Mouse (Mus musculus): ENCODE measurements around the gene Ap2m1.
A peak's percentile ranks its signal among the peaks of the same experiment; 100 is the strongest.
"Not testable (repeated sequence)": the region's sequence is repeated elsewhere in the genome, so short reads cannot be mapped to it uniquely, and the experiment has no call there.

Gene Ap2m1

DNA sequence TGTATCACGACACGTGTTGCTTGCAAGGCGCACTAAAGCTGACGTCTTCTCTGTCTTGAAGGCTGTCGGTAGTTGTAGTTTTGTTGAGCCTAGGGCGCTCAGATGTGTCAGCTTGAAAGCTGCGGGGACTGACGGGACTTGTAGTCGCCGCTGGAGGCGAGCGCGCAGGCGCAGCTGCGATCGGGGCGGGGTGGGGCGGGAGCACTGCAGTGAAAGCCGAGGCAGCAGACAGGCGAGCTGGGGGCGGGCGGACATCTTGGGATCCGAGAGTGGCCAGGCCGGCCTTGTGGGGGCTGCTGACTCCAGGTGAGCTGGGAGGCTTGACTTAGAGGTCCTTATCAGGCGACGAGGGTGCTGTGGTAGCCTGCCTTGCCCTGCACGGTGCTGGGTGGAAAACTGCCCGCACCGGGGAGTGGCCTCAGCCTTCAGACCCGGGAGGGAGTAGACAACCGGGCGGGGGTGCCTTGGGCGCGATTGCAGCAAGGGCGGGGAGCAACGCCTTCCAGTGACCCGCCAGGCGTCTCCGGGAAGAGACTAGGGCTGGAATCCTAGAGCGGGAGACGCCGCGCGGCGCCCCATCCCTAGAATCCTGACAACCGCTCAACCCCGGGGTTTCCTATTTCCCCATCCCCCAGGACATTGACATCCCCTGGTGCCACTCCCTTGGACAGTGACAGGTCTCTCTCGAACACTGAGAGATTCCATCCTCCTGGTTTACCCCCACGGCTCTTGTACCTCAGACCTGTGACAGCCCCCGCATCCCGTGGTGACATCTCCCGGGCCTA lies at the start of gene Ap2m1:
Gene Ap2m1 (plus strand): TSS at position 183 of the 785 bp plus-strand sequence.
- DNase-seq: peak; percentile 95 to 99

DNA sequence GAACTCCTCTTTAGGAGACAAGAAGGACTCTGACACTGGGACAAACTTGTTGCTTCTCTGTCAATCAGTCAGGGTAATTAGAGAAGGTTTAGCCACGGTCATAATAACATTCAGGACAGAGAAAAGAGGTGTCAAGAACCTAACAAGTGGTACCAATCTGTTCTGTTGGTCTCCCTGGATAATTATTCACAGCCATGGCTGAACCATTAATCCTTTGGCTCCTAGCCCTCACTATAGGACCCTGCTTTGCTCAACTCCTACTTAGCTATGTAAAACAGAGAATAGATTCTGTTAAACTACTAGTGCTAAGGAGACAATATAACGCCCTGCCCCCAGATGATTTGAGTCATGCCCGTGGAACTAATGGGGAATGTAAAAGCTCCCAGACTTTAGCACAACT lies 49.2 kb upstream of the Ap2m1 start:
- peak; percentile 59 to 65 for DNase-seq

DNA sequence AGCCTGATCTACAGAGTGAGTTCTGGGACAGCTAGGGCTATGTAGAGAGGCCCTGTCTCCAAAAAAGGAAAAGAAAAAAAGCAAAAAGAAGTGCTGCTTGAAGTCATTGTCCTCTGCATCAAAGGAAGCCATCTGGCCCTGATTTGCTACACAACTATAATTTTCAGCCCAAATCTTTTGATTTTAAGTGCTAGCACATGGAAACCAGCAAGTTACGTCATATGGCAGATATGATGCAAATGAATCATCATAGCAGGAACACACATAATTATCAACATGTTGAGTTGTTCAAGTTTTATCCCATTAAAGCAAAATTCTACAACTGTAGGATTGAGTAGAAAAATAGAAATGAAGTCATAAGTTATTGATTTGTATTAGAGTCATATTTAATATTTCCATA lies 47.1 kb upstream of the Ap2m1 start:
- no peak for DNase-seq

DNA sequence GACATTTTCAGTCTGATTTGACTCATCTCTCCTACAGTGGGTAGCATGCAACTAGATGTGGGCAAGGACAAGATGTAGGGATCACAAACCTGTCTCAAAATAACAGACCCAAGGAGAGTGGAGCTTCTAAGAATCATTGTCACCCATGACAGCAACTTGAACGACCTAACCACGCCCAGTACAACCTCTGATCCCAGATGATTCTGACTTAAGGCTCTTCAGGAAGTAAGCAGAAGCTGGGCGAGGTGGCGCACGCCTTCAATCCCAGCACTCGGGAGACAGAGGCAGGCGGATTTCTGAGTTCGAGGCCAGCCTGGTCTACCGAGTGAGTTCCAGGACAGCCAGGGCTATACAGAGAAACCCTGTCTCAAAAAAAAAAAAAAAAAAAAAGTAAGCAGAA lies 46.5 kb upstream of the Ap2m1 start:
- DNase-seq: not testable (repeated sequence)

DNA sequence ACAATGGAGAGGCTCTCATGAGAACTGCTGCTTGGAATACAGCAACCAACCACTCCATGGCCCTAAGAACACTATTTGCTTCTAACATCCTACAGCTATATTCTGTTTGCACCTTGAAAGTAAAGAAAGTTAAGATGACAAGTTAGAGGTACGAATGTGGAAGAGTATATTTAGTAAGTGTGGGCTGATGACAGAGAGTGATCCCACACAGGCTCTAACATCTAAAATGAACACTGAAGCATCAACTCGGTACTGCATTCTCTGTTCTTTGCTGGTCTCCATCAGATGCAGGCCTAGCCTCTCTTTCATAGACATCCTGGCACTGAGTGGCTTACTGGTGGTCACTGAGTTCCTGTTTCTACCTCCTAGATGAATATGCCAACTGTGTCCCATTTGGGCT lies 46.0 kb upstream of the Ap2m1 start:
- DNase-seq: no peak

DNA sequence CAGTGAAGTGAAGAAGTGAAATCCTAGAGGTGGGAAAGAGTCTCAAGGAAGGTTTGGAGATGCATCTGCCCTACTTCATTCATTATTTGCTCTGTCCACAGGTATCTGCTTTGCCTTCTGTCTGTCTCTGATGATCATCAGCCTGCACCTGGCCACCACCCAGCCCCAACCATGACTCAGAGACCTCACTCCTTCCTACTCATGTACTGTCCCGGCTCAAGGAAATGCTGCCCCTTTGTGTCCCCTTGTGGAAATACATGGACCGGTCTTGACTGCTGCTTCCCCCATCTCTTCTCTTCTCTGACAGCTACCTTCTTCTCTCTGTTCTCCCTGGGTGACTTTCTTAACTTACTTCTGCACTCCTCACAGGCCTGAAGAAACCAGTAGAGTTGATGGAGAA lies 44.7 kb upstream of the Ap2m1 start:
- DNase-seq: peak in 1 of 2 experiments; percentile 38

DNA sequence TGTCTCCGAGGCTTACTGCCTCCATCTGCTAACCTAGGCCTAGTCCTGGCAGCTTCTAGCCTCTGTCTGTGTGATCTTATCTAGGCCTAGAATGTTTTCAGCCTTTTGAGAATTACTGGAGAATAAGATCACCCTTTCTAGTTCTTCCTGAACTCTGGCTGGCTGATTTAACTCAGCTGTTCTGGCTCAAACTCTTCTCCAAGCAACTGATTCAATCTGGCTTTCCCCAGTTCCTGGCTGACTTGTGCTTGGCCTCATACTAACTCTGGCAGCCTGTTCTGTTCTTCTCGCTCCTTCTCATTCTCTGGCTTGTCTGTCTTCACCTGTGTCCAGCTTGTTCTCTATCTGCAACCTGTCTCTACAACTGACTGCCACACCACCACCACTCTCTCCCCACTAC lies 44.0 kb upstream of the Ap2m1 start:
- no peak for DNase-seq

DNA sequence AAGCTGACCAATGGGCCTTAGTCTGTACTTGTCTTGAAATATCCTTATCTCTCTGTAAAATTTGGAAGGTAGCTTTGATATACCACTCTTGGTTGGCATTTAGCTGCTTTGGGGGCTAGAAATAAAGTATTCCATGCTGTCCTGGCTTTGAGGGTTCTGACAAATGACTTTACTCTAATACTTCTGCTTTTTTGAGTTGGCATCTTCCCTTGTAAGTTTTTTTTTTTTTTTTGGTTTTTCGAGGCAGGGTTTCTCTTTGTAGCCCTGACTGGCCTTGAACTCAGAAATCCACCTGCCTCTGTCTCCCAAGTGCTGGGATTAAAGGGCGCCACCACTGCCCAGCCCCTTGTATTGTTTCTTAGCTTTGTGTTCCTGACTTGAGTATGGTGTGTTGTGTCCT lies 41.8 kb upstream of the Ap2m1 start:
- no peak for DNase-seq

DNA sequence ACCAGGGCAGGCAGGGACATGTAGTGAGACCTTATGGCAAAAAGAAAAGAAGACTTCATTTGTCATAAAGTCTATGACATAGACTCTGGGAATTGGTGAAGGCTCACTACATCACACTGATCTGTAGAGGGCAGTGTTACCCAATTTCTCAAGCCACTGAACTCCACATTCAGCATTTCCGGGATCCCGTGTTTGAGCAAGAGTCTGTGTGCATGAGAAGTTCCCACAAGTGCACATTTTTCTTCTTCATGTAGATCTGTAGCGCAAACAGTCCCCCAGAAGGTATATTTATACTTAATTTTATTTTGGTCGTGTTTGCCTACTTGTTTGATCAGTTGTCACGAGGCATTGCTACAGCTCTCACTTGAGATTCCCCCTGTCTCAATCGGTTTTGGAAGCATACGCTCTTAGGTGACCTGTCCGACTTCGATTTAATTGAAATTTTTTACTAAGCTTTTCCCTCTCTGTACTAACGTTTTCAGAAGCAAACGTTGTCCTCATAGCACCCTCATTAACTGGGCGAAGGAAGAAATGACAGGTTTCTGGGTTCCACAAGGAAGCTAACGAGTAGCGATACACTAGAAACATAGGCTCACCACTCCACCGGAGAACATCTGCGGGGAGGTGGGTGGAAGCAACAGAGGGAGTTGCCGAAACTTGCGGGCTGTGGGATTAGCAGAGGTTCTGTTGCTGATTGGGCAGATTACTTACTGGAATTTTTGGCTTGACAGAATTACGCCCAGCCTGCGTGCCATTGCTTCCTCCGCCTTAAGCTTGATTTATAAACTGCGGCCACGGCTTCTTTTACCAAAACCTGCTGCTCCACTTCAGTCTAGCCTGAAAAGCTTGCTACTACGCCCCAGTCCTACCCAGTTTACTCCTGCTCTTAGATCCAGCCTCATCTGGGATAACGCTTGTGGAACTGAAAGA lies 38.3 kb upstream of the Ap2m1 start:
- peak; percentile 71 to 79 for DNase-seq

DNA sequence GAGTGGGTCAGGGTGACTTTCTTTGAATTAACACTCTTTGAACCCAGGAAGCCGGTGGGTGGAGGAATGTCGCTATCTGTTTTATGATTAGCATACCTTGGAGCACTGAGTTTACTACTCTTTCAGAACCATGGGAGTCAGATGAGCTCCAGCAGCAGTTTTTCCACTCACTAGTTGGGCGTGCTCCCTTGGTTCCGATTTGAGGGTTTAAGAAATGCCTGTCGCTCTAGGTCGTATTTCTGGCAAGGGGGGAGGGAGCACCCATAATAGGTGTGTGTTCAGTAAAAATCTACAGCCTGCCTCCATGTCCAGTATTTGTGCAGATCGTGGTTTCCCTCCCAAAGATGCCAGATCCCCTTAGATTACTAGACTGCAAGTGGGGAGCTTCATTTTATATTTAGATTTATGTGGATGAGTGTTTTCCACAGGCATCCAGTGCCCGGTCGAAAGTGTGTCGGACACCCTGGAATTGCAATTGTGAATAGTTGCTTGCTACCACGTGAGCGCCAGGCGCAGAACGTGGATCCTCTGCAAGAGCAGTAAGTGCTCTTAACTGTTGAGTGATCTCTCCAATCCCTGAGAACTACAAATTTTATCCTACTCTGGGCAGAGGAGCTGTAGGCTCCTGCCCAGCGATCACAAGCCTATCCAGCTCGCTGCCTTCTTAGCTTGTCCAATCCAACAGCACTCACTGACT lies 37.1 kb upstream of the Ap2m1 start:
- peak in 1 of 2 experiments; percentile 21 for DNase-seq

DNA sequence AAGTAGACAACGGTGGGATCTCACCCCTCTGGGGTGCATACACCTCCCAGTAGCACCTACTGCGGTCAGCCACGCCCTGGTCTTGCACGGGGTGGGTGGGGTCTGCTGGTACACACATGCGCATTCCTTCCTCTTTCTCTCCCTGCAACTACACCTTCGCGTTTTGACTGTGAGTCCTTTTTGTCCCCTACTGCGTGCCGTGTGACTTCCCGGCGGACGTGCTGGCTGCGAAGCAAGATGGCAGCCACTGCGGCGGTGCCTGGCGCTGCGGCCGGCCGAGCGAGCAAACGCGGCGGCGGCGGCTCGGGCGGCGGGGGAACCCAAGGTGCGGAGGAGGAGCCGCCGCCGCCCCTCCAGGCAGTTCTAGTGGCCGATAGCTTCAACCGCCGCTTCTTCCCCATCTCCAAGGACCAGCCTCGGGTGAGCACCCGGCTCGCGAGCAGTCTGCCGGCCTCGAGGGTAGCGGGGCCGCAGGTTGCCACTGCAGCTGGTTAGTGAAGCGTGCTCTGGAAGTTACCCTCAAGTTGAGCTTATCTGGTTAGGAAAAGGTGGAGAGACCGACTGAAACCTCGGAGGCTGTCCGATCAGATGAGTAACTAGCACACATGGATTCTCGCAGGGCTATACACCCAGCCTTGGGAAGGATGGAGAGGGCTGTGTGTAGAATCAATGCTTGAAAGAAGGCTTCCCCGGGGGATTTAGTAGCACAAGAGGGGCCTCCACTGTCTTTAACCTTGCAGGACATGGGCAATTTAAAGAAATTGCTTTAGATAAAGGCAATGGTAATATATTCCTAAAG lies 36.4 kb upstream of the Ap2m1 start, which contains the start of gene Eif2b5:
Gene Eif2b5 (plus strand): TSS at position 141 of the 799 bp plus-strand sequence.
- peak; percentile 96 to 97 for DNase-seq

DNA sequence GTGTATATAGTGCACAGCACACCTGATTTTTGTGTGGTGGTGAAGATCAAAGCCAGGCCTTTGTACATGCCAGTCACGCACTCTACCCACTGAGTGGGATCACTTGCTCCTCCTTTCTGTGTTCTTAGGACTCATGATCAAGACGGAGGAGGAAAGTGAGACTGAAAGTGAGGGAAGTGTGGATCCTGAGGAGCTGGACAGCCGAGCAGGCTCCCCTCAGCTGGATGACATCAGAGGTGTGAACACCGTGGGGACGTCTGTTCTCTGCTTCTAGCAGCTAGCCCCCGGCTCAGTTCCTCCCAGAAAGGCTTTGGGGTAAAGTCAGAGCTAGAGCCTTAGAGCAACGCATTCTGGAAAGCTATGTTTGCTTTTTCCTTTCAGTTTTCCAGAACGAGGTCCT lies 29.3 kb upstream of the Ap2m1 start:
- DNase-seq: no peak

DNA sequence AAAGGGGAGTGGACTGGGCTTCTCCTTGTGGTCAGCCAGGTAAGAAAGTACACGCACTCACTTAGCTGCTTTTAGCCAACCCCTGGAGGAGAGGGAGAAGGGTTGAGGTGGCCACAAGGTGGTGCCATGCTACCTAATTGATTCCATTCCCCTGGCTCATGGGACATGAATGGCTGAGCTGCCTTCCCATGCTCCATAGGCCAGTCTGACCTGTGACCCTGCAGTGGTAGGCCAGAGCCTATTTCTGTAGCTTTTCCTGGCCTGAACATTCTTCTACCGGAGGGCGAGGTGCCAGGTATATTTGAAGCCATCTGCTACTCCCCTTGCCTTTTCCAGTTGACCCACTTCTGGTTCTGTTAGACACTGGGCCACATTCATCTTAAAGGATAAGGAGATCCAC lies 25.9 kb upstream of the Ap2m1 start:
- DNase-seq: peak; percentile 56 to 77

DNA sequence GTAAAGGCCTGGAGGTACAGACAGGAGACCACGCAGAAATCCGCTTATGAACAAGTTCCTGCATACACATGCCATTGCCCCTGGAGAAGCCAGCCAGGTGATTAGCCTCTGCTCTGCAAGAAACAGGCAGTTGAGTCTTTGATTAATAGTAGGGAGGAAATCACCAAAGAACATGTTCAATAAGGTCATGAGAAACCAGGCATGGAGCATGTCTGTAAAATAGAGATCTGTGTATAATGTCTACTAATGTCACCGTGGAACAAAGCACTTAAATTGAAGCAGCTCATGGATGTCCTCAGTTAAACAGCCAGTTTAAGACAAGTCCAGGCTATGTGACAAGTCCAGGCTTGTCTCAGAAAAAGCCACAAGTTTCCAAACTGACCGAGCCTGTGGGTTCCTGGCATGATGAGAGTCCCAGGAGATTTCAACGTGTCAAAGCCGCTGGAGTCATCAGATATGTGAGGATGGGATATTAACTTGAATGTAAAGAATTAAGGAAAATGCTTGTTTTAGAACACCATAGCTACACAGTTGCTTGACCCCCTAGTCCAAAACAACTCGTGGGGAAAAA lies 23.9 kb upstream of the Ap2m1 start:
- no peak for DNase-seq

DNA sequence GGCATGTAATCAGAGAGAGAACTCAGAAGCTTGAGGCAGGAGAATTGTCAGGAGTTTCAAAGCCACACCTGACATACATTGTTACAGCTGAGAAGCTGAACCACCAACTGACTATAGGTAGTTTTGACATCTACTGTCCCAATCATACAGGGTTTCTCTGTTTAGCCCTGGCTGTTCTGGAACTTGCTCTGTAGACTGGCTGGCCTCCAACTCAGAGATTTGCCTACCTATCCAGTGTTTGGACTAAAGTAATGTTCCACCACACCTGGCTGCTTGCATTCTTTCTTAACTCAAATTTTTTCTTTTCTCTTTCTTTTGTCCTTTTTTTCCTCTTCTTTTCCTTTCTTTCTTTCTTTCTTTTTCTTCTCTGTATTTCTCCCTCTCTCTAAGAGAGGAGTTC lies 19.2 kb upstream of the Ap2m1 start:
- peak; percentile 43 to 65 for DNase-seq

DNA sequence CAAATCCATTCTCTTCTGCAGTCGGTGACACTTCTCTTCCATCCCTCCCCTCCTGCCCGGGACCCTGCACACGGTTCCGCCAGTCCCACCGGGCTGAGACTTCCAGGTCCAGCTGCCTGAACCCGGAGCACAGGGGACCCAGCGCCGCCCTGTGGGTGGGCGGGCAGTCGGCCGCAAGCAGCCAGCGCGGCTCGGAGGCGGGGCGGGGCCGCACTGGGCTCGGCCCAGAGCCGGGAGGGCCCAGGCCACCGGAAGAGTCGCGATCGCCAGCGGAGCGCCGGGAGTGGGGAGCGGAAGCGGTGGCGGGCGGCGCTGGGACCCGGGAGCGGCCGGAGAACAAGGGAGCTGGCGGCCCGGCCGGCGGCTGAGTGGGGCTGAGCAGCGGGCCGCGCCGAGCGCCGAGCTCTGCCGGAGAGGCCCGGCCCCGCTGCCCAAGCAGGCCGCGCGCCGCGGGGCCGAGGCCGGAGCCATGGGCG lies 18.5 kb upstream of the Ap2m1 start, which contains the start of gene Dvl3:
Gene Dvl3 (plus strand): TSS at position 257 of the 476 bp plus-strand sequence.
- peak; percentile 93 to 97 for DNase-seq

DNA sequence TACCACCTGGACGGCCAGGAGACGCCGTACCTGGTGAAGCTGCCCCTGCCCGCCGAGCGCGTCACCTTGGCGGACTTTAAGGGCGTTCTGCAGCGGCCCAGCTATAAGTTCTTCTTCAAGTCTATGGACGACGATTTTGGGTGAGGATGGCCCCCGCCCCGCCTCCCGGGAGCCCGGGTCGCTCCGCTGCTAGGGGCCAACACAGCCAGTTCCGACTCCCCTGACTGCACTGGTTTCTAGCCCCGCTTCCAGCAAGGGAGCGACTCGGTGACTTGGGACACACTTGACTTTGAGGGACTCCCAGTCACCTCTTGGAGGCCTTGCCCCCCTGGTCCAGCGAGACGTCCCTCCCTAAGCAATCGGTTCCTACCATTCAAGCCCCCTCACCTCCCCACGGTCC lies 18.1 kb upstream of the Ap2m1 start:
- DNase-seq: no peak

DNA sequence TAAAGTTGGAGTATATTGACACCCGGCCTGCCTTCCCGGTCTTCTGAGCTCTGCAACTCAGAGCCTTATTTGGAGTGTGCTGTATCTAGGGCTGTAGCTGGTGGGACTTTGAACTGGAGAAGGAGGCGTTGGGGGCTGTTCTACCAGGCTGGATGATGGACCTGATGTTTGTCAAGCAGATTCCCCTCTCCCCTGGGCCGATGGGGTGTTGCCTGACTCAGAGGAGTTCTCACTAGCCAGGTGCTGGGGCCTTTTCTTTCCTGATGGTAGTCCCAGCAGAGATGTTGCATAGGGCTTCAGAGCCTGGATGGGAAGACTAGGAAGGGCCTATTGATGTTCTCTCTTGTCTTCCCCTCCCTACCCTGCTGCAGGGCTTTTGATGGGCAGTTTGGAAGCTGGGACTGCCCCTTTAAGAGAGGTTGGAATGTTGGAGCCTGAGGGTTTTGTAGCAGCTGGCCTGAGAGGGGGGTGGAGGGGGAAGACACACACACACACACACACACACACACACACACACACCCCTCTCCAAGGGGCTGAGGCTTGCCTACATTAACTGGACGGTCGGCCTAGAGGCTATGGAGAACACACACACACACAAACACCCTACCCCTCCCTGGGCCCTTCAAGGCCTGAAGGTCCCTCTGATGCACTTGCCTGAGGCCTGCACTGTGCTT lies 17.4 kb upstream of the Ap2m1 start:
- DNase-seq: peak; percentile 39 to 54

DNA sequence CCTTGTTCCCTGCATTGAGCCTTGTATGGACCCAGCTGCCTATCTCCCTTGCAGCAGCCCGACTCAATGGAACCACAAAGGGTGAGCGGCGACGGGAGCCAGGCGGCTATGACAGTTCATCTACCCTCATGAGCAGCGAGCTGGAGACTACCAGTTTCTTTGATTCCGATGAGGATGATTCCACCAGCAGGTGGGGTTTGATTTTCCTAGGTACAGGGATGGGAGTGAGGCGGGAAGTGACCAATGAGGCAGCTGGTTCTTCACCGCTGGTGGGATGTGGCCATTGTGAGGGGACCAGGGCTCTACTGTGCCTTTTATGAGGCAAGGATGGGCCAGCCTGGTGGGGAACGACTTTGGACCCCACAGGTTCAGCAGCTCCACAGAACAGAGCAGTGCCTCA lies 11.4 kb upstream of the Ap2m1 start:
- no peak for DNase-seq

DNA sequence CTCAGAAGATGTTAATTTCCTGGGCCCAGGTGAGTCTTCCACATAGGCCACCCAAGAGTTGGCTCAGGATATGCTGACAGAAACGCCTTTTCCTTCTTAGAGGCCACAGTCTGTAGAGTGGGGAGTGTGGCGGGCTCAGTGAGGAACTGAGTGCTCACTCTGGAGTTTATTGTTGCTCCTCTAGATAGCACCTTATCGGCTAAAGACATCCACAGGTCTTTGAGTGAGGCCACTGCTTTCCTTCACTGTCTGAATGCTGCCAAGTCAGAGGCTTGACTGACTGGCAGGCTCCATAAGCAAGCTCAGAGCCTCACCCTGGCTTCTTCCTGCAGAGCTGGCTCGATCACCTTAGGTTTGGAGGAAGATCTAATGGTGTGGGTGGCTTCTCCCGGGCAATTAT lies 6.5 kb upstream of the Ap2m1 start:
- DNase-seq: no peak

DNA sequence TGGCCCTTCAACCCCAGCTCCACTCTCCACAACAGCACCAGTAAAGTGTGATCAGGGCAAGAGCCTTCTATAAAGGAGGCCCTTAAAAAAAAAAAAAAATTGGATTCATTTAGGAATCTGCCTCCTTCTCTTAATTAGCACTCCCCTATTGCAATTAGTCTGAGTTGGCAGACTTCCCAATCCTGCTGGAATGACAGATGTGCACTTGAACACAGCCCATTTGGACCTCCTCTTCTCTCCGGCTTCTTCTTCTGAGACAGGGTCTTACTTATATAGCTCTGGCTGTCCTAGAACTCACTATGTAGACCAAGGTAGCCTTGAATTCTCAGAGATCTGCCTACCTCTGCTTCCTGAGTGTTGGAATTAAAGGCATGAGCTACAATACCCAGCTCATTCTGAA lies 5.9 kb upstream of the Ap2m1 start:
- no peak for DNase-seq
